Mouse (Mus musculus) forebrain, postnatal 0 days (tissue): Measurements from ENCODE around the gene Kiss1. TPM values are rescaled to one million over a fixed set of nuclear protein-coding genes. Genes with fewer than 3 reads are reported as not detected.

Source experiments
- ATAC-seq: fragments of 200-750 bp; cut with Nextera tagmentation; 2 replicates; pipeline ENCODE4 v1.8.0; 2017; ENCODE audit warnings: mild to moderate bottlenecking, moderate library complexity
- DNase-seq: peaks from one replicate; pipeline ENCODE4 v3.0.0-alpha.2; 2015
- H3K27ac ChIP-seq: fragments of 300-500 bp; sonication (generic); 2 replicates; pipeline ENCODE4 v1.5.1; 2014; ENCODE audit warnings: low read depth, mild to moderate bottlenecking, antibody characterized with exemption, low read length, moderate library complexity, mixed read lengths
- H3K27me3 ChIP-seq: fragments of 300-500 bp; sonication (generic); 2 replicates; pipeline ENCODE4 v1.6.1; 2014; ENCODE audit warnings: mild to moderate bottlenecking, low read length, mixed read lengths; ENCODE audit not compliant: insufficient read depth
- H3K36me3 ChIP-seq: fragments of 300-500 bp; sonication (generic); 2 replicates; pipeline ENCODE4 v1.6.1; 2014; ENCODE audit warnings: mild to moderate bottlenecking, moderate library complexity; ENCODE audit not compliant: insufficient read depth
- H3K4me1 ChIP-seq: fragments of 300-500 bp; sonication (generic); 2 replicates; pipeline ENCODE4 v1.6.1; 2014; ENCODE audit warnings: antibody characterized with exemption; ENCODE audit not compliant: insufficient read depth
- H3K4me2 ChIP-seq: fragments of 300-500 bp; sonication (generic); 2 replicates; pipeline ENCODE4 v1.6.1; 2014; ENCODE audit warnings: low read depth, mild to moderate bottlenecking, moderate library complexity
- H3K4me3 ChIP-seq: fragments of 300-500 bp; sonication (generic); 2 replicates; pipeline ENCODE4 v1.5.1; 2014; ENCODE audit warnings: low read depth, low read length, mixed read lengths
- H3K9ac ChIP-seq: fragments of 300-500 bp; sonication (generic); 2 replicates; pipeline ENCODE4 v1.6.1; 2014; ENCODE audit warnings: mild to moderate bottlenecking
- H3K9me3 ChIP-seq: fragments of 300-500 bp; sonication (generic); 2 replicates; pipeline ENCODE4 v1.6.1; 2016; ENCODE audit warnings: low read length
- CTCF ChIP-seq: sonication (generic); IDR thresholded peaks from 2 replicates; pipeline ENCODE4 v1.5.1; 2016; ENCODE audit warnings: antibody characterized with exemption, control low read depth, low read depth
- WGBS: fragments of 180-500 bp; shearing (Covaris S2); extraction: QIAGEN DNeasy Blood & Tissue Kit; methylation state at CpG from one replicate; pipeline ENCODE4 v1.1.7; 2014; 5-methylcytosine and 5-hydroxymethylcytosine counted together
- polyA plus RNA-seq: library from polyadenylated mRNA; unstranded; fragments of >200 nt; fragmentation: Nextera tagmentation; extraction: Ambion mirVana; gene quantifications from 2 replicates; pipeline ENCODE4 v1.2.1, GENCODE M21; 2015
- total RNA-seq: library from RNA; depleted of rRNA; stranded (reverse); fragments of >200 nt; gene quantifications from 2 replicates; pipeline ENCODE4 v1.2.3, GENCODE M21; 2014

The Kiss1 gene
- total and polyA plus RNA-seq, 2 experiments from 2014 or later = not detected

GRCm38 (mm10) chr1:133315775-133316174, 5.9 kb upstream of the Kiss1 start:
- Histone ChIP-seq H3K4me2 (no peak overlapping the region), H3K4me3 (no peak overlapping the region), H3K27ac (no peak overlapping the region), H3K4me1 (peaks cover 5% of the 10 kb centered on the region), H3K27me3 (no peaks in the 10 kb centered on the region), H3K36me3 (no peaks in the 10 kb centered on the region), H3K9ac (no peak overlapping the region), H3K9me3 (no peaks in the 10 kb centered on the region)
- DNase-seq (no peak), ATAC-seq (no peak)
- TF ChIP-seq CTCF = no peak
- 79% methylated on average over 6 of the region's 6 CpGs for WGBS

GRCm38 (mm10) chr1:133316577-133316976, 5.1 kb upstream of the Kiss1 start:
- no peak overlapping the region for H3K4me2 ChIP-seq
- H3K4me3 ChIP-seq = no peak overlapping the region
- H3K36me3 ChIP-seq = no peaks in the 10 kb centered on the region
- 86% methylated on average over 4 of the region's 4 CpGs for WGBS
- H3K9ac ChIP-seq = no peak overlapping the region
- DNase-seq (no peak), ATAC-seq (no peak)
- no peak for TF ChIP-seq CTCF
- no peak overlapping the region for H3K27ac ChIP-seq
- no peaks in the 10 kb centered on the region for H3K9me3 ChIP-seq
- H3K27me3 ChIP-seq = no peaks in the 10 kb centered on the region
- H3K4me1 ChIP-seq = peaks cover 5% of the 10 kb centered on the region

GRCm38 (mm10) chr1:133317149-133317548, 4.5 kb upstream of the Kiss1 start:
- H3K27ac ChIP-seq = no peak overlapping the region
- H3K27me3 ChIP-seq = no peaks in the 10 kb centered on the region
- H3K36me3 ChIP-seq = no peaks in the 10 kb centered on the region
- TF ChIP-seq CTCF = peak; percentile 58
- 79% methylated on average over 1 of the region's 1 CpGs for WGBS
- H3K9me3 ChIP-seq = no peaks in the 10 kb centered on the region
- H3K4me2 ChIP-seq = no peak overlapping the region
- no peak for ATAC-seq
- H3K4me1 ChIP-seq = peaks cover 5% of the 10 kb centered on the region
- peak; percentile 18 for DNase-seq
- no peak overlapping the region for H3K4me3 ChIP-seq
- no peak overlapping the region for H3K9ac ChIP-seq

- WGBS = 39% methylated on average over 5 of the region's 5 CpGs
- no peak overlapping the region for H3K9ac ChIP-seq
- no peak for TF ChIP-seq CTCF
- H3K36me3 ChIP-seq = no peaks in the 10 kb centered on the region
- H3K27me3 ChIP-seq = no peaks in the 10 kb centered on the region
- no peak overlapping the region for H3K4me3 ChIP-seq
- H3K9me3 ChIP-seq = no peaks in the 10 kb centered on the region
- DNase-seq = no peak
- no peak for ATAC-seq
- H3K4me1 ChIP-seq = no peaks in the 10 kb centered on the region
- H3K27ac ChIP-seq = no peak overlapping the region
- no peak overlapping the region for H3K4me2 ChIP-seq
Measured at GRCm38 (mm10) chr1:133323333-133323732, 1.7 kb downstream of the Kiss1 start.

- no peak for DNase-seq
- Histone ChIP-seq H3K9ac (no peak overlapping the region), H3K4me1 (peaks cover 8% of the 10 kb centered on the region; the same call in 1 of the 2 replicates), H3K9me3 (no peaks in the 10 kb centered on the region), H3K27ac (no peak overlapping the region), H3K27me3 (no peaks in the 10 kb centered on the region), H3K36me3 (no peaks in the 10 kb centered on the region), H3K4me2 (no peak overlapping the region), H3K4me3 (no peak overlapping the region)
- ATAC-seq = no peak
- TF ChIP-seq CTCF = no peak
- WGBS = 92% methylated on average over 8 of the region's 8 CpGs
Measured at GRCm38 (mm10) chr1:133325951-133326350, 4.3 kb downstream of the Kiss1 start.

GRCm38 (mm10) chr1:133327094-133327493, 5.4 kb downstream of the Kiss1 start:
- peaks cover 17% of the 10 kb centered on the region; the same call in 1 of the 2 replicates for H3K4me1 ChIP-seq
- no peak overlapping the region for H3K9ac ChIP-seq
- H3K4me3 ChIP-seq = no peak overlapping the region
- no peaks in the 10 kb centered on the region for H3K27me3 ChIP-seq
- 69% methylated on average over 5 of the region's 5 CpGs for WGBS
- no peaks in the 10 kb centered on the region for H3K36me3 ChIP-seq
- H3K27ac ChIP-seq = no peak overlapping the region
- TF ChIP-seq CTCF = no peak
- H3K4me2 ChIP-seq = no peak overlapping the region
- H3K9me3 ChIP-seq = no peaks in the 10 kb centered on the region
- DNase-seq (no peak), ATAC-seq (no peak)

GRCm38 (mm10) chr1:133328299-133328795, 6.7 kb downstream of the Kiss1 start:
- Histone ChIP-seq H3K27ac (no peak overlapping the region), H3K4me2 (no peak overlapping the region), H3K4me1 (peaks cover 17% of the 10 kb centered on the region; the same call in 1 of the 2 replicates), H3K36me3 (no peaks in the 10 kb centered on the region), H3K4me3 (no peak overlapping the region), H3K27me3 (no peaks in the 10 kb centered on the region), H3K9ac (no peak overlapping the region), H3K9me3 (no peaks in the 10 kb centered on the region)
- peak; percentile 23; the same call in 1 of the 2 replicates for ATAC-seq
- no peak for DNase-seq
- TF ChIP-seq CTCF = no peak
- 26% methylated on average over 6 of the region's 6 CpGs for WGBS
